Mouse (Mus musculus) spleen, adult 18-20 months (tissue): ENCODE measurements around the gene Alg2.

Experiments
- DNase-seq, 2 experiments: peaks; one replicate each; pipeline ENCODE4 v3.0.0; 2022; ENCODE audit warnings: mixed read lengths in 2 of 2

Gene Alg2

GRCm38 (mm10) chr4:47473968-47474729, at the start of gene Alg2, which contains the start of gene Sec61b:
Gene Alg2, minus strand, starts transcription at chr4:47474333.
Gene Sec61b, plus strand, starts transcription at chr4:47474658.
- DNase-seq: peak; percentile 92 to 94

- no peak for DNase-seq
Observed at GRCm38 (mm10) chr4:47521884-47522605, 47.9 kb upstream of the Alg2 start.

GRCm38 (mm10) chr4:47520076-47520475, 45.9 kb upstream of the Alg2 start:
- DNase-seq: no peak

- DNase-seq: no peak
Observed at GRCm38 (mm10) chr4:47518551-47519181, 44.5 kb upstream of the Alg2 start.

GRCm38 (mm10) chr4:47504841-47505517, 30.8 kb upstream of the Alg2 start:
- DNase-seq: no peak

GRCm38 (mm10) chr4:47503045-47503444, 28.9 kb upstream of the Alg2 start:
- DNase-seq: no peak

- peak in 1 of 2 experiments; percentile 19 for DNase-seq
Observed at GRCm38 (mm10) chr4:47502546-47502971, 28.4 kb upstream of the Alg2 start.

- no peak for DNase-seq
Observed at GRCm38 (mm10) chr4:47499121-47499545, 25.0 kb upstream of the Alg2 start.

- DNase-seq: no peak
Observed at GRCm38 (mm10) chr4:47497811-47498385, 23.8 kb upstream of the Alg2 start.

GRCm38 (mm10) chr4:47494686-47495085, 20.6 kb upstream of the Alg2 start:
- DNase-seq: no peak

- no peak for DNase-seq
Observed at GRCm38 (mm10) chr4:47494137-47494536, 20.0 kb upstream of the Alg2 start.

- DNase-seq: no peak
Observed at GRCm38 (mm10) chr4:47493456-47493855, 19.3 kb upstream of the Alg2 start.

GRCm38 (mm10) chr4:47492311-47493086, 18.4 kb upstream of the Alg2 start:
- no peak for DNase-seq

- no peak for DNase-seq
Observed at GRCm38 (mm10) chr4:47491243-47491642, 17.1 kb upstream of the Alg2 start.

- no peak for DNase-seq
Observed at GRCm38 (mm10) chr4:47480576-47480975, 6.4 kb upstream of the Alg2 start.

- no peak for DNase-seq
Observed at GRCm38 (mm10) chr4:47480095-47480494, 6.0 kb upstream of the Alg2 start.

GRCm38 (mm10) chr4:47477539-47477938, 3.4 kb upstream of the Alg2 start:
- no peak for DNase-seq

- no peak for DNase-seq
Observed at GRCm38 (mm10) chr4:47474730-47475643, 854 bp upstream of the Alg2 start.

- DNase-seq: no peak
Observed at GRCm38 (mm10) chr4:47473586-47473967, 556 bp downstream of the Alg2 start.

GRCm38 (mm10) chr4:47467196-47467595, 6.9 kb downstream of the Alg2 start:
- no peak for DNase-seq
